Mouse (Mus musculus) ES-E14 (cell line): ENCODE measurements at regions not wholly inside any gene's neighbourhood (a gene's known extent, or its start where the extent isn't known, plus 50 kb on each side); places are given as distances from the start of the nearest gene placed in this dataset.

Experiments used
- HCFC1 ChIP-seq: IDR thresholded peaks from 2 replicates; pipeline ENCODE4 v1.6.1; 2012; ENCODE audit warnings: low read length, inconsistent platforms, borderline replicate concordance; ENCODE audit not compliant: insufficient read depth
- MAFK ChIP-seq: IDR thresholded peaks from 2 replicates; pipeline ENCODE4 v1.6.1; 2014; ENCODE audit warnings: mild to moderate bottlenecking, low read depth, low read length, inconsistent platforms; ENCODE audit not compliant: insufficient read depth
- ZC3H11A ChIP-seq: IDR thresholded peaks from 2 replicates; pipeline ENCODE4 v1.6.1; 2012; ENCODE audit warnings: low read depth, mild to moderate bottlenecking, inconsistent platforms, low read length, borderline replicate concordance
- ZNF384 ChIP-seq: IDR thresholded peaks from 2 replicates; pipeline ENCODE4 v1.6.1; 2012; ENCODE audit warnings: low read depth, low read length, inconsistent platforms

- TF ChIP-seq HCFC1 (no peak), ZC3H11A (no peak), MAFK (no peak), ZNF384 (no peak)
Measured at GRCm38 (mm10) chr13:73069840-73070530, 190.3 kb upstream of the Irx4 start.
